Comparison of ENCODE assay signal across 8 mouse cellular contexts in genomic region chr10:76732881-76733676, GRCm38 (mm10). TPM values are rescaled to one million over a fixed set of nuclear protein-coding genes. Genes with fewer than 3 reads are reported as not detected.
DNase-seq lines count a peak whose midpoint lies in the region; ATAC-seq and TF ChIP-seq lines count a peak whose summit lies in the region.

No protein-coding gene starts in this region.

- WGBS in intestine, embryonic 15.5 days = 14% methylated on average over 17 of the region's 17 CpGs
- WGBS in midbrain, embryonic 13.5 days = 15% methylated on average over 17 of the region's 17 CpGs
- WGBS in stomach, postnatal 0 days = 7% methylated on average over 17 of the region's 17 CpGs

- ATAC-seq in intestine, embryonic 15.5 days = peak; percentile 79
- peak; percentile 64 for ATAC-seq in midbrain, embryonic 13.5 days
- ATAC-seq in stomach, postnatal 0 days (ENCODE audit: low FRiP score, low TSS enrichment) = peak; percentile 77

- H3K9me3 ChIP-seq in intestine, embryonic 15.5 days = no peaks in the 10 kb centered on the region
- no peaks in the 10 kb centered on the region for H3K9me3 ChIP-seq in midbrain, embryonic 13.5 days
- H3K9me3 ChIP-seq in stomach, postnatal 0 days (ENCODE audit: control insufficient read depth, low read length) = no peaks in the 10 kb centered on the region

- no peaks in the 10 kb centered on the region for H3K36me3 ChIP-seq in intestine, embryonic 15.5 days
- H3K36me3 ChIP-seq in midbrain, embryonic 13.5 days = no peaks in the 10 kb centered on the region
- no peaks in the 10 kb centered on the region for H3K36me3 ChIP-seq in stomach, postnatal 0 days (ENCODE audit: control insufficient read depth, insufficient read depth, low read length)

- peak overlapping the region; percentile 45 for H3K4me2 ChIP-seq in intestine, embryonic 15.5 days (replicated peaks)
- peak overlapping the region; percentile 31 for H3K4me2 ChIP-seq in midbrain, embryonic 13.5 days (replicated peaks)
- peak overlapping the region; percentile 38 for H3K4me2 ChIP-seq in stomach, postnatal 0 days (replicated peaks; ENCODE audit: low read depth)

- H3K9ac ChIP-seq in intestine, embryonic 15.5 days = peak overlapping the region; percentile 33; the same call in 1 of the 2 replicates
- 0 out of 2 replicates have a peak overlapping the region, but pooled peaks have one; percentile 10 for H3K9ac ChIP-seq in midbrain, embryonic 13.5 days (replicated peaks)
- peak overlapping the region; percentile 43; the same call in 1 of the 2 replicates for H3K9ac ChIP-seq in stomach, postnatal 0 days (ENCODE audit: low read length)

- no peak for TF ChIP-seq EP300 in stomach, postnatal 0 days (optimal IDR thresholded peaks at IDR 0.05)

- TF ChIP-seq CTCF in stomach, postnatal 0 days (IDR thresholded peaks at IDR 0.05; ENCODE audit: low read depth) = peak; percentile 86

- H3K27ac ChIP-seq in intestine, embryonic 15.5 days = peak overlapping the region; percentile 93
- H3K27ac ChIP-seq in midbrain, embryonic 13.5 days = no peak overlapping the region
- H3K27ac ChIP-seq in stomach, postnatal 0 days (replicated peaks) = peak overlapping the region; percentile 92

- DNase-seq in cerebellum, adult 11 months = peak; percentile 24
- no peak for DNase-seq in cerebellum, adult 11-12 months
- DNase-seq in embryo, embryonic 11 days = peak; percentile 82
- DNase-seq in gastrocnemius, postnatal 4 days (ENCODE audit: low spot score in 2 of 2) = peak; percentile 79 to 91
- peak; percentile 84 for DNase-seq in left cerebral cortex, postnatal 4 days
- DNase-seq in stomach, postnatal 0 days (ENCODE audit: low spot score) = peak; percentile 78

- H3K4me3 ChIP-seq in intestine, embryonic 15.5 days (replicated peaks) = no peak overlapping the region; the same call in 1 of the 2 replicates
- no peak overlapping the region; the same call in 1 of the 2 replicates for H3K4me3 ChIP-seq in midbrain, embryonic 13.5 days (replicated peaks)
- H3K4me3 ChIP-seq in stomach, postnatal 0 days (ENCODE audit: low read depth, low read length) = no peak overlapping the region

- peaks cover 31% of the 10 kb centered on the region for H3K4me1 ChIP-seq in intestine, embryonic 15.5 days (replicated peaks)
- peaks cover 27% of the 10 kb centered on the region for H3K4me1 ChIP-seq in midbrain, embryonic 13.5 days (replicated peaks)
- peaks cover 15% of the 10 kb centered on the region for H3K4me1 ChIP-seq in stomach, postnatal 0 days (replicated peaks; ENCODE audit: control insufficient read depth, insufficient read depth)

- no peaks in the 10 kb centered on the region for H3K27me3 ChIP-seq in intestine, embryonic 15.5 days (replicated peaks)
- no peaks in the 10 kb centered on the region for H3K27me3 ChIP-seq in midbrain, embryonic 13.5 days
- no peaks in the 10 kb centered on the region for H3K27me3 ChIP-seq in stomach, postnatal 0 days (ENCODE audit: control insufficient read depth, insufficient read depth, low read length)

- intact Hi-C loops in left cerebral cortex, postnatal 4 days (cut with DNase I) = loop anchor here (5.0 to 10.0 kb wide), 2 partner anchors 181 to 248 kb away; no protein-coding TSS in a partner anchor

RNA-seq across cellular contexts. Expression of gene Col6a1, which starts 7.1 kb away (rescaled TPM):
- total RNA-seq in gastrocnemius, postnatal 4 days (2021) = 100 to 1,000 TPM; 628 to 701 TPM
- 317 and 323 TPM in 2 replicates for polyA plus RNA-seq in intestine, embryonic 15.5 days (2015; fragmentation: Nextera tagmentation; extraction: Ambion mirVana)
- total RNA-seq in left cerebral cortex, postnatal 4 days (2021) = 10 to 100 TPM; 18.6 to 19.2 TPM
- polyA plus RNA-seq in midbrain, embryonic 13.5 days (2015; fragmentation: Nextera tagmentation; extraction: Ambion mirVana) = 10.1 and 12.7 TPM in 2 replicates
- 169 and 175 TPM in 2 replicates for polyA plus RNA-seq in stomach, postnatal 0 days (2015; fragmentation: Nextera tagmentation; extraction: Ambion mirVana)

Comparison
In these comparisons a context has a peak if more than half of its experiments do, and no peak if none do; other contexts are left out.
1. RNA of gene Col6a1, which starts 7.1 kb away (polyA plus RNA-seq): 317 to 323 TPM in intestine, embryonic 15.5 days and 169 to 175 TPM in stomach, postnatal 0 days; 10.1 to 12.7 TPM in midbrain, embryonic 13.5 days; every median in the first group is over 10 times any median in the second.
2. Peak in every context shown above with its lines, with median percentiles within 50 percentile points of each other: ATAC-seq, H3K4me2 ChIP-seq and H3K9ac ChIP-seq.